Mouse (Mus musculus) limb, embryonic 15.5 days (tissue): ENCODE results near the gene Bag5. TPM values are rescaled to one million over a fixed set of nuclear protein-coding genes. Genes with fewer than 3 reads are reported as not detected.

Experiments used
- ATAC-seq: fragments of 200-750 bp; cut with Nextera tagmentation; 2 replicates; pipeline ENCODE4 v1.8.0; 2017; ENCODE audit warnings: low read depth, moderate TSS enrichment; ENCODE audit not compliant: insufficient number of reproducible peaks, low FRiP score, low TSS enrichment
- H3K27ac ChIP-seq: fragments of 300-500 bp; sonication (generic); 2 replicates; pipeline ENCODE4 v1.5.1; 2015; ENCODE audit warnings: moderate library complexity, mild to moderate bottlenecking, inconsistent platforms
- H3K27me3 ChIP-seq: fragments of 300-500 bp; sonication (generic); 2 replicates; pipeline ENCODE4 v1.6.1; 2015; ENCODE audit warnings: inconsistent platforms
- H3K36me3 ChIP-seq: fragments of 300-500 bp; sonication (generic); 2 replicates; pipeline ENCODE4 v1.6.1; 2015; ENCODE audit warnings: inconsistent platforms
- H3K4me1 ChIP-seq: fragments of 300-500 bp; sonication (generic); 2 replicates; pipeline ENCODE4 v1.6.1; 2015; ENCODE audit warnings: inconsistent platforms
- H3K4me2 ChIP-seq: fragments of 300-500 bp; sonication (generic); 2 replicates; pipeline ENCODE4 v1.6.1; 2015; ENCODE audit warnings: mild to moderate bottlenecking, inconsistent platforms
- H3K4me3 ChIP-seq: fragments of 300-500 bp; sonication (generic); 2 replicates; pipeline ENCODE4 v1.5.1; 2015; ENCODE audit warnings: mild to moderate bottlenecking, inconsistent platforms
- H3K9ac ChIP-seq: fragments of 300-500 bp; sonication (generic); 2 replicates; pipeline ENCODE4 v1.6.1; 2015; ENCODE audit warnings: inconsistent platforms
- H3K9me3 ChIP-seq: fragments of 300-500 bp; sonication (generic); 2 replicates; pipeline ENCODE4 v1.6.1; 2016; ENCODE audit warnings: inconsistent platforms
- WGBS: fragments of 180-500 bp; shearing (Covaris S2); methylation state at CpG from one replicate; pipeline ENCODE4 v1.1.7; 2015; 5-methylcytosine and 5-hydroxymethylcytosine counted together
- polyA plus RNA-seq: library from polyadenylated mRNA; unstranded; fragments of >200 nt; fragmentation: Nextera tagmentation; extraction: Ambion mirVana; gene quantifications from 2 replicates; pipeline ENCODE4 v1.2.1, GENCODE M21; 2015

The Bag5 gene
- polyA plus RNA-seq, 1 experiment from 2014 or later = 69.4 TPM

DNA sequence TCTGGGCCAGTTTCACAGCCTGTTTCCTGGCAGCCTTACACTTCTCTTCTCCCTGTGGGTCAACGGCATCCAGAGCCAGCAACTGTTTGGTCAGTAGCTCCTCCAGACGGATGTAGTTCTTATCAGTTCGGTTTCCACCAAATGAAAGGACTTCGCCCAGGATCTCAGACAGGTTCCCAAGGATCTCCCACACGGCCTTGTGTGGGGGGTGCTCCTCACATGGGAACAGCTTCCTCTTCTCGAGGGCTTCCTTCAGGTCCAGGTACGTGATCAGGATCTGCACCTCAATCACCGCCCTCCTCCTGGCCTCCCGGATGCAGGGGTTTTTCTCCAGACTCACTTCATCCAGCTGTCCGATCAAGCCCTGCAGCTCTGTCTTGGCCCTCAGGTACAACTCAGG lies 3.0 kb downstream of the Bag5 start:
- H3K9ac ChIP-seq = no peak overlapping the region
- no peak overlapping the region for H3K4me2 ChIP-seq
- H3K36me3 ChIP-seq = peaks cover 46% of the 10 kb centered on the region
- H3K4me1 ChIP-seq = peaks cover 29% of the 10 kb centered on the region
- no peak overlapping the region for H3K27ac ChIP-seq
- H3K27me3 ChIP-seq = no peaks in the 10 kb centered on the region
- no peaks in the 10 kb centered on the region for H3K9me3 ChIP-seq
- no peak overlapping the region for H3K4me3 ChIP-seq
- 91% methylated on average over 10 of the region's 10 CpGs for WGBS
- ATAC-seq = no peak

- WGBS = 72% methylated on average over 4 of the region's 4 CpGs
- Histone ChIP-seq H3K27ac (no peak overlapping the region), H3K27me3 (no peaks in the 10 kb centered on the region), H3K4me2 (no peak overlapping the region), H3K9ac (no peak overlapping the region), H3K4me3 (no peak overlapping the region), H3K9me3 (no peaks in the 10 kb centered on the region), H3K36me3 (peaks cover 46% of the 10 kb centered on the region), H3K4me1 (peaks cover 28% of the 10 kb centered on the region)
- ATAC-seq = no peak
Measured at GRCm38 (mm10) chr12:111708181-111708580, 4.9 kb downstream of the Bag5 start.

GRCm38 (mm10) chr12:111705186-111705973 lies 7.7 kb downstream of the Bag5 start:
- Histone ChIP-seq H3K9ac (no peak overlapping the region), H3K4me1 (peaks cover 17% of the 10 kb centered on the region), H3K36me3 (peaks cover 35% of the 10 kb centered on the region), H3K27me3 (no peaks in the 10 kb centered on the region), H3K4me3 (no peak overlapping the region), H3K27ac (peak overlapping the region; percentile 78), H3K9me3 (no peaks in the 10 kb centered on the region), H3K4me2 (no peak overlapping the region)
- peak; percentile 21; the same call in 1 of the 2 replicates for ATAC-seq
- WGBS = 51% methylated on average over 15 of the region's 15 CpGs

DNA sequence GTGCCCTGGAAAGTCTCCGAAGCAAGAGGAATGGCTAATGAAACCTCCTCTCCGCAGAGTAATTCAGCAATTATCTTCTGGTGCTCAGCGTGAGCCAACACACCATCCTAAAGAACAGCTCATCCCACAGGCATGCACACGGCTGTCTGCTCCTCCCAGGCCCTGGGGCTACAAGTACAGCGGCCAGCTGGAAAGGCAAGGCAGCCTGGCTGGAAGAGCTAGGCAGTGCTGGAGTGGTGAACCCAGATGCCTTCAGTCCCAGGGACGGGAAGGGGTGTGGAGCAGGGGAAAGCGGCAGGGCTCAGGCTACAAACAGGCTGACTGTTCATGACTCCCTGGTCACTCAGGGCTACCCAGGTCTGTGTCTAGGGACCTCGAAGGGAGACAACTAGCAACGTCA lies 8.4 kb downstream of the Bag5 start:
- Histone ChIP-seq H3K4me1 (peaks cover 17% of the 10 kb centered on the region), H3K9ac (no peak overlapping the region), H3K9me3 (no peaks in the 10 kb centered on the region), H3K36me3 (peaks cover 28% of the 10 kb centered on the region), H3K4me3 (no peak overlapping the region), H3K27ac (peak overlapping the region; percentile 78), H3K27me3 (no peaks in the 10 kb centered on the region), H3K4me2 (no peak overlapping the region)
- peak; percentile 65 for ATAC-seq
- WGBS = 35% methylated on average over 9 of the region's 9 CpGs

GRCm38 (mm10) chr12:111703301-111703700 lies 9.8 kb downstream of the Bag5 start:
- Histone ChIP-seq H3K9me3 (no peaks in the 10 kb centered on the region), H3K4me3 (no peak overlapping the region), H3K36me3 (peaks cover 16% of the 10 kb centered on the region), H3K9ac (no peak overlapping the region), H3K27me3 (no peaks in the 10 kb centered on the region), H3K4me1 (peaks cover 17% of the 10 kb centered on the region), H3K27ac (no peak overlapping the region), H3K4me2 (no peak overlapping the region)
- no peak for ATAC-seq
- WGBS = 72% methylated on average over 3 of the region's 3 CpGs

GRCm38 (mm10) chr12:111700920-111701458 lies 12.1 kb downstream of the Bag5 start:
- WGBS = 53% methylated on average over 9 of the region's 9 CpGs
- H3K27me3 ChIP-seq = no peaks in the 10 kb centered on the region

GRCm38 (mm10) chr12:111699542-111699941 lies 13.5 kb downstream of the Bag5 start:
- Histone ChIP-seq H3K4me1 (peaks cover 17% of the 10 kb centered on the region), H3K4me3 (no peak overlapping the region), H3K36me3 (no peaks in the 10 kb centered on the region), H3K4me2 (no peak overlapping the region), H3K27me3 (no peaks in the 10 kb centered on the region), H3K27ac (no peak overlapping the region), H3K9ac (no peak overlapping the region), H3K9me3 (no peaks in the 10 kb centered on the region)
- WGBS = 83% methylated on average over 4 of the region's 4 CpGs
- no peak for ATAC-seq

More at GRCm38 (mm10) chr12:111700920-111701458, 12.1 kb downstream of the Bag5 start:
- H3K4me2 ChIP-seq = no peak overlapping the region
- H3K4me3 ChIP-seq = no peak overlapping the region
- no peak overlapping the region for H3K9ac ChIP-seq
- no peaks in the 10 kb centered on the region for H3K36me3 ChIP-seq
- no peak for ATAC-seq
- no peaks in the 10 kb centered on the region for H3K9me3 ChIP-seq
- peaks cover 20% of the 10 kb centered on the region for H3K4me1 ChIP-seq
- H3K27ac ChIP-seq = no peak overlapping the region

GRCm38 (mm10) chr12:111698346-111698913 lies 14.6 kb downstream of the Bag5 start:
- WGBS = 72% methylated on average over 6 of the region's 6 CpGs
- Histone ChIP-seq H3K4me3 (no peak overlapping the region), H3K9me3 (no peaks in the 10 kb centered on the region), H3K36me3 (no peaks in the 10 kb centered on the region), H3K27ac (no peak overlapping the region), H3K27me3 (no peaks in the 10 kb centered on the region), H3K9ac (0 out of 2 replicates have a peak overlapping the region, but pooled peaks have one; percentile 11), H3K4me1 (peaks cover 25% of the 10 kb centered on the region), H3K4me2 (no peak overlapping the region)
- no peak for ATAC-seq

DNA sequence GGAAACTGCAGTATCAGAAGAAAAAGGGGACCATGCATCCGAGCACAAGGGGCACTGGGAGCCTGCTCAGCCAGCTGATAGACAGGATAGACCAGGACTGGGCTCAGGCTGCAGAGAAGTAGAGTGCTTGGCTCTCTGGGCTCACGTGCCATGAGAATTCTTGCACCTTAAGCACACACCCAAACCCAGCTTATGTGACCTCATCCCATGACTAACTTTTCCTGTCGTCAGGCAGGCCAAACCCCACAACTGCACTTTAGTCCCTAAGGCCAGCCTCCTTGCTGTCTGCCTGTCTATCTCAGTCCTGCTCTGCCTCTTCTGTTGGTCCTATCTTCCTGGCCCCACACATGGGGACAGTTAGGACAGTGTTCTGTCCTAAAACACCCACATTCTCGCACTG lies 15.3 kb downstream of the Bag5 start:
- ATAC-seq = no peak
- Histone ChIP-seq H3K4me2 (no peak overlapping the region), H3K4me1 (peaks cover 32% of the 10 kb centered on the region), H3K9me3 (no peaks in the 10 kb centered on the region), H3K36me3 (no peaks in the 10 kb centered on the region), H3K27ac (no peak overlapping the region), H3K9ac (no peak overlapping the region), H3K4me3 (no peak overlapping the region), H3K27me3 (no peaks in the 10 kb centered on the region)
- 62% methylated on average over 4 of the region's 4 CpGs for WGBS

DNA sequence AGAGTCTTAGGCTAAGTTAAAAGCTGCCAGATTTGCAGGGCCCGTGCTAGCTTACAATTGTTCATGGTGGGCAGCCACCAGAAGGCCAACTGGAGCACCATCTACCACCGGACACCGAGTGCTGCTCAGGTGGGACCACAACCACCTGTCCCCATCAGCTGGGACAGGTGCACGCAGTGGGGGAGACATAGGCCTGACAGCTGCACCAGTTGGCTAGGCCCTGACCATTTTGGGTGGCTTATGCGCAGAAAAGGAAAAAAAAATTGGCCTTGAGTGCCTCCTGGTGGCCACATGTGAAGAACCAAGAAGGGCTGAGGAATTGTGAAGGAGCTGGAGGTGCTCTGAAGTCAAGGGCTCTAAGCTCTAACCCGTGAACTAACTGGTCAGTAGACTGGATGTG lies 16.8 kb downstream of the Bag5 start:
- Histone ChIP-seq H3K9ac (no peak overlapping the region), H3K4me2 (no peak overlapping the region), H3K27me3 (no peaks in the 10 kb centered on the region), H3K4me3 (no peak overlapping the region), H3K4me1 (peaks cover 41% of the 10 kb centered on the region), H3K9me3 (no peaks in the 10 kb centered on the region), H3K36me3 (no peaks in the 10 kb centered on the region), H3K27ac (no peak overlapping the region; the same call in 1 of the 2 replicates)
- ATAC-seq = no peak
- 31% methylated on average over 6 of the region's 6 CpGs for WGBS

DNA sequence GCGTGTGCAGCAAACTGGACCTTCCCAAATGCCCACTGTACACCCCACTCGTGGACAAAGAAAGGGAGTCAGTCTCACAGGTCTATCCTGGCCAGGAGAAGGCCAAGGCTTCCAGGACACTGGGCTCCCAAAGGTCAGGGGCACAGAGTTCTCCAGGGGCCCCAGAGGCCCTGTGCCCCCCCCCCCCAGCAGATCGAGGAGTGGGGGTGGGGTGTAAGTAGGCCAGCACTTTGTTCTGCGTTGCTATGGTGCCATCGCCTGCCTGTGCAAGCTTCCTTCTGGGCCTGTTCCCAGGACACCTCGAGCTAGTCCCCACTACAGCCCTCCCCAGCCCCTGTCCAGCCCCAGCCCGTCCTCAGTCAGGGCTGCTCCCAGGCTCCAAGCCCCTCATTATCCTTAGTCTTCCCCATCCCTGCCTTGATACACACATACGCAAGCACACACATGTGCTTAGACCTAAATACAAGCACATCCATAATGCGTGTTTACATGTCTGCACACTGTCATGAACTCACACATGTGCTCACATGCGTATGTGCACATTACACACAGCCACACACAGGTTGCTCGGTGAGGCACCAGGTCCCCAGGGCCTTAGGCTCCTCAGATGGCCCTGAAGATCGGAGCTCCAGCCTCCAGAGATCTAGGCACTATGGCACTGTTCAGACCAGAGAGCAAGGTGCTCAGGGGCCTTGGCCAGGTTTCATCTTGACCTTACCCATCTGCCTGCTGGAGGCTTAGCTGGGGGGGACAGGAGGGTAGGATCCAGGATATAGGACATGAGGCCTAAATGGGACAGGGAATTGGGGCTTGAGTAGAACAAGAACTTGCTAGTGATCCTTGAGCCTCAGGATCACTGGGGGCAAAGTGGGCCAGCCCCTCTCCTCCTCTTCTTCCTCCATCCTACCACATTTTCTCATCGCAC lies 17.9 kb downstream of the Bag5 start:
- Histone ChIP-seq H3K27ac (no peak overlapping the region), H3K9ac (no peak overlapping the region), H3K4me2 (no peak overlapping the region), H3K4me3 (no peak overlapping the region), H3K4me1 (peaks cover 45% of the 10 kb centered on the region), H3K36me3 (no peaks in the 10 kb centered on the region), H3K27me3 (no peaks in the 10 kb centered on the region), H3K9me3 (no peaks in the 10 kb centered on the region)
- no peak for ATAC-seq
- 62% methylated on average over 13 of the region's 13 CpGs for WGBS
